Mouse (Mus musculus) limb, embryonic 14.5 days (tissue): Measurements from ENCODE around the gene Mthfsl. TPM values are rescaled to one million over a fixed set of nuclear protein-coding genes. Genes with fewer than 3 reads are reported as not detected.
"Not testable (repeated sequence)": the region's sequence is repeated elsewhere in the genome, so short reads cannot be mapped to it uniquely, and the experiment has no call there.

Experiments used
- ATAC-seq: fragments of 200-750 bp; cut with Nextera tagmentation; 2 replicates; pipeline ENCODE4 v1.8.0; 2017; ENCODE audit warnings: low read depth, moderate number of reproducible peaks, moderate TSS enrichment; ENCODE audit not compliant: low FRiP score
- DNase-seq: peaks from one replicate; pipeline ENCODE4 v3.0.0-alpha.2; 2015; ENCODE audit warnings: low spot score
- H3K27ac ChIP-seq: fragments of 300-500 bp; sonication (generic); replicated peaks from 2 replicates; pipeline ENCODE4 v1.5.1; 2014; ENCODE audit warnings: low read depth, mild to moderate bottlenecking, low read length, moderate library complexity, mixed read lengths
- H3K27me3 ChIP-seq: fragments of 300-500 bp; sonication (generic); 2 replicates; pipeline ENCODE4 v1.6.1; 2014; ENCODE audit warnings: low read length, mixed read lengths; ENCODE audit not compliant: control insufficient read depth, insufficient read depth
- H3K36me3 ChIP-seq: fragments of 300-500 bp; sonication (generic); 2 replicates; pipeline ENCODE4 v1.6.1; 2014; ENCODE audit warnings: mild to moderate bottlenecking, low read length, moderate library complexity, mixed read lengths; ENCODE audit not compliant: control insufficient read depth, insufficient read depth
- H3K4me1 ChIP-seq: fragments of 300-500 bp; sonication (generic); 2 replicates; pipeline ENCODE4 v1.6.1; 2014; ENCODE audit warnings: antibody characterized with exemption, low read length, mixed read lengths; ENCODE audit not compliant: control insufficient read depth, insufficient read depth
- H3K4me2 ChIP-seq: fragments of 300-500 bp; sonication (generic); replicated peaks from 2 replicates; pipeline ENCODE4 v1.6.1; 2014; ENCODE audit warnings: low read depth, mild to moderate bottlenecking, low read length, moderate library complexity; ENCODE audit not compliant: severe bottlenecking
- H3K4me3 ChIP-seq: fragments of 300-500 bp; sonication (generic); replicated peaks from 2 replicates; pipeline ENCODE4 v1.5.1; 2014; ENCODE audit warnings: low read length
- H3K9ac ChIP-seq: fragments of 300-500 bp; sonication (generic); 2 replicates; pipeline ENCODE4 v1.6.1; 2014; ENCODE audit warnings: mild to moderate bottlenecking, low read depth, low read length, moderate library complexity; ENCODE audit not compliant: severe bottlenecking
- H3K9me3 ChIP-seq: fragments of 300-500 bp; sonication (generic); 2 replicates; pipeline ENCODE4 v1.6.1; 2016; ENCODE audit warnings: low read length; ENCODE audit not compliant: control insufficient read depth
- POLR2A ChIP-seq: fragments of 200-500 bp; IDR thresholded peaks from 2 replicates; pipeline ENCODE4 v1.8.0; 2012; ENCODE audit warnings: inconsistent platforms, mild to moderate bottlenecking, moderate library complexity, borderline replicate concordance; ENCODE audit not compliant: insufficient read depth, insufficient read length; ENCODE audit errors: extremely low read depth
- WGBS: fragments of 180-500 bp; shearing (Covaris S2); extraction: QIAGEN DNeasy Blood & Tissue Kit; methylation state at CpG from one replicate; pipeline ENCODE4 v1.1.7; 2014; 5-methylcytosine and 5-hydroxymethylcytosine counted together
- polyA plus RNA-seq, 2 experiments: library from polyadenylated mRNA; depleted of rRNA in 1 of 2; stranded (reverse) in 1 of 2; unstranded in 1 of 2; fragments of >200 nt; fragmentation: Nextera tagmentation in 1 of 2; extraction: Ambion mirVana in 1 of 2; gene quantifications; 2 replicates each; pipeline versions ENCODE4 v1.2.1 to v1.2.3; 2012 to 2014

Gene Mthfsl
- polyA plus RNA-seq, 2 experiments = 29.5 to 36.1 TPM

GRCm38 (mm10) chr9:88710439-88710838 lies 9.7 kb downstream of the Mthfsl start:
- not testable (repeated sequence) for H3K27ac ChIP-seq, H3K4me1 ChIP-seq, H3K36me3 ChIP-seq, DNase-seq, ATAC-seq, H3K4me2 ChIP-seq, H3K27me3 ChIP-seq, H3K9ac ChIP-seq, H3K9me3 ChIP-seq, H3K4me3 ChIP-seq
- WGBS = 83% methylated on average over 2 of the region's 2 CpGs

GRCm38 (mm10) chr9:88709794-88710193 lies 10.3 kb downstream of the Mthfsl start:
- not testable (repeated sequence) for H3K27ac ChIP-seq, H3K9me3 ChIP-seq, H3K36me3 ChIP-seq, DNase-seq, H3K4me2 ChIP-seq, H3K4me3 ChIP-seq, H3K4me1 ChIP-seq, ATAC-seq, H3K9ac ChIP-seq, H3K27me3 ChIP-seq
- 90% methylated on average over 5 of the region's 5 CpGs for WGBS

GRCm38 (mm10) chr9:88709304-88709703 lies 10.8 kb downstream of the Mthfsl start:
- no peak for ATAC-seq
- no peaks in the 10 kb centered on the region for H3K36me3 ChIP-seq
- DNase-seq = no peak
- no peaks in the 10 kb centered on the region for H3K4me1 ChIP-seq
- no peaks in the 10 kb centered on the region for H3K27me3 ChIP-seq
- H3K9me3 ChIP-seq = no peaks in the 10 kb centered on the region
- no peak overlapping the region for H3K9ac ChIP-seq
- no peak overlapping the region for H3K4me2 ChIP-seq
- no peak overlapping the region for H3K27ac ChIP-seq
- H3K4me3 ChIP-seq = no peak overlapping the region
- WGBS = 89% methylated on average over 6 of the region's 6 CpGs
- no peak for TF ChIP-seq POLR2A

- Histone ChIP-seq H3K9ac (no peak overlapping the region), H3K4me2 (no peak overlapping the region), H3K4me1 (no peaks in the 10 kb centered on the region), H3K27ac (no peak overlapping the region), H3K27me3 (no peaks in the 10 kb centered on the region), H3K9me3 (no peaks in the 10 kb centered on the region), H3K4me3 (no peak overlapping the region), H3K36me3 (no peaks in the 10 kb centered on the region)
- ATAC-seq (no peak), DNase-seq (no peak)
- no peak for TF ChIP-seq POLR2A
- WGBS = 56% methylated on average over 4 of the region's 4 CpGs
Observed at GRCm38 (mm10) chr9:88706700-88707099, 13.4 kb downstream of the Mthfsl start.

- not testable (repeated sequence) for H3K9me3 ChIP-seq, H3K4me2 ChIP-seq, H3K36me3 ChIP-seq, H3K27me3 ChIP-seq, H3K9ac ChIP-seq, H3K27ac ChIP-seq, DNase-seq, H3K4me1 ChIP-seq, ATAC-seq, H3K4me3 ChIP-seq
- 79% methylated on average over 8 of the region's 8 CpGs for WGBS
Observed at GRCm38 (mm10) chr9:88705157-88705556, 14.9 kb downstream of the Mthfsl start.

GRCm38 (mm10) chr9:88698746-88699145 lies 21.4 kb downstream of the Mthfsl start:
- not testable (repeated sequence) for H3K4me2 ChIP-seq, ATAC-seq, H3K4me1 ChIP-seq, DNase-seq, H3K36me3 ChIP-seq, H3K9me3 ChIP-seq, H3K9ac ChIP-seq, H3K4me3 ChIP-seq, H3K27ac ChIP-seq, H3K27me3 ChIP-seq
- WGBS = no CpG with 5 or more reads among the region's 2 CpGs

GRCm38 (mm10) chr9:88691307-88691706 lies 28.8 kb downstream of the Mthfsl start:
- H3K4me2 ChIP-seq, H3K9me3 ChIP-seq, H3K27me3 ChIP-seq, H3K9ac ChIP-seq, H3K36me3 ChIP-seq, H3K4me1 ChIP-seq, H3K4me3 ChIP-seq, ATAC-seq, DNase-seq, H3K27ac ChIP-seq: not testable (repeated sequence)
- 80% methylated on average over 2 of the region's 2 CpGs for WGBS

GRCm38 (mm10) chr9:88689451-88689850 lies 30.6 kb downstream of the Mthfsl start:
- H3K4me2 ChIP-seq, H3K9ac ChIP-seq, H3K4me1 ChIP-seq, H3K9me3 ChIP-seq, H3K27ac ChIP-seq, H3K27me3 ChIP-seq, H3K4me3 ChIP-seq, ATAC-seq, DNase-seq, H3K36me3 ChIP-seq: not testable (repeated sequence)
- 91% methylated on average over 3 of the region's 3 CpGs for WGBS
